Mouse (Mus musculus) forebrain, embryonic 16.5 days (tissue): Measurements from ENCODE around the gene Cbfa2t2. TPM values are rescaled to one million over a fixed set of nuclear protein-coding genes. Genes with fewer than 3 reads are reported as not detected.

Experiments used
- ATAC-seq: fragments of 200-750 bp; cut with Nextera tagmentation; 2 replicates; pipeline ENCODE4 v1.8.0; 2017; ENCODE audit warnings: mild to moderate bottlenecking, moderate library complexity
- H3K27ac ChIP-seq: fragments of 300-500 bp; sonication (generic); 2 replicates; pipeline ENCODE4 v1.5.1; 2014; ENCODE audit warnings: low read length, control low read depth
- H3K27me3 ChIP-seq: fragments of 300-500 bp; sonication (generic); replicated peaks from 2 replicates; pipeline ENCODE4 v1.6.1; 2014; ENCODE audit warnings: low read length; ENCODE audit not compliant: control insufficient read depth, insufficient read depth
- H3K36me3 ChIP-seq: fragments of 300-500 bp; sonication (generic); 2 replicates; pipeline ENCODE4 v1.6.1; 2014; ENCODE audit not compliant: control insufficient read depth, insufficient read depth
- H3K4me1 ChIP-seq: fragments of 300-500 bp; sonication (generic); replicated peaks from 2 replicates; pipeline ENCODE4 v1.6.1; 2014; ENCODE audit warnings: low read length; ENCODE audit not compliant: control insufficient read depth, insufficient read depth
- H3K4me2 ChIP-seq: fragments of 300-500 bp; sonication (generic); 2 replicates; pipeline ENCODE4 v1.6.1; 2014; ENCODE audit warnings: mild to moderate bottlenecking, low read length, control low read depth
- H3K4me3 ChIP-seq: fragments of 300-500 bp; sonication (generic); replicated peaks from 2 replicates; pipeline ENCODE4 v1.5.1; 2014; ENCODE audit warnings: mild to moderate bottlenecking, low read length, control low read depth
- H3K9ac ChIP-seq: fragments of 300-500 bp; sonication (generic); replicated peaks from 2 replicates; pipeline ENCODE4 v1.6.1; 2014; ENCODE audit warnings: low read depth, low read length, control low read depth
- H3K9me3 ChIP-seq: fragments of 300-500 bp; sonication (generic); 2 replicates; pipeline ENCODE4 v1.6.1; 2016; ENCODE audit warnings: low read length; ENCODE audit not compliant: control insufficient read depth
- WGBS: fragments of 180-500 bp; shearing (Covaris S2); extraction: QIAGEN DNeasy Blood & Tissue Kit; methylation state at CpG from one replicate; pipeline ENCODE4 v1.1.7; 2014; 5-methylcytosine and 5-hydroxymethylcytosine counted together
- polyA plus RNA-seq: library from polyadenylated mRNA; unstranded; fragments of >200 nt; fragmentation: Nextera tagmentation; extraction: Ambion mirVana; gene quantifications from 2 replicates; pipeline ENCODE4 v1.2.1, GENCODE M21; 2015

Gene Cbfa2t2
- polyA plus RNA-seq, 1 experiment from 2014 or later, result 73.3 TPM

- peaks cover 15% of the 10 kb centered on the region for H3K36me3 ChIP-seq
- 80% methylated on average over 4 of the region's 4 CpGs for WGBS
- no peak overlapping the region for H3K4me2 ChIP-seq
Measured at GRCm38 (mm10) chr2:154508450-154508849, 72.2 kb downstream of the Cbfa2t2 start.

GRCm38 (mm10) chr2:154510141-154510540, 73.9 kb downstream of the Cbfa2t2 start:
- Histone ChIP-seq H3K9ac (no peak overlapping the region), H3K9me3 (no peaks in the 10 kb centered on the region), H3K4me3 (no peak overlapping the region), H3K4me1 (peaks cover 16% of the 10 kb centered on the region), H3K4me2 (no peak overlapping the region), H3K36me3 (peaks cover 15% of the 10 kb centered on the region), H3K27ac (no peak overlapping the region), H3K27me3 (no peaks in the 10 kb centered on the region)
- WGBS, result 92% methylated on average over 3 of the region's 3 CpGs
- no peak for ATAC-seq

More at GRCm38 (mm10) chr2:154508450-154508849, 72.2 kb downstream of the Cbfa2t2 start:
- Histone ChIP-seq H3K4me3 (no peak overlapping the region), H3K27me3 (no peaks in the 10 kb centered on the region), H3K27ac (no peak overlapping the region; the same call in 1 of the 2 replicates), H3K9ac (no peak overlapping the region), H3K9me3 (no peaks in the 10 kb centered on the region), H3K4me1 (peaks cover 16% of the 10 kb centered on the region)
- no peak for ATAC-seq

DNA sequence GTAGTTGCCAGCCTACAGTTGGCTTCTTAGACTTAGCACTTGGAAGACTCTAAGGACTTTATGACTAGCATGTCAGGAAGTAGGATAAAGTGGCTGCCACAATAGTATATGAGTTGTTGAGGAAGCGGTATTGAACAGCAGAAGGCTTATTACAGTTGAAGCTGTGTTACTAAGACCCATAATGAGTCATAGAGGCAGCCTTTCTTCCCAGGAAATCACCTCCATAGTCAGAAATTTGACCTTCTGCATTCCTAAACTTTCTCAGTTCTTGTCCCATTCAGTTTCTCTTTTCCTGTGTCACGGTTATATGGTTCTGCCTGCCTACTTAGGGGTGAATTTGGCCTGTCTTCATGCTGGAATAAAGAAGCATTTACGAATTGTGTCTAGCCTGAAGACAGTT, 80.7 kb downstream of the Cbfa2t2 start:
- Histone ChIP-seq H3K4me1 (no peaks in the 10 kb centered on the region), H3K27ac (no peak overlapping the region), H3K27me3 (no peaks in the 10 kb centered on the region), H3K9ac (no peak overlapping the region), H3K9me3 (no peaks in the 10 kb centered on the region), H3K4me2 (no peak overlapping the region), H3K36me3 (peaks cover 6% of the 10 kb centered on the region), H3K4me3 (no peak overlapping the region)
- 94% methylated on average over 3 of the region's 3 CpGs for WGBS
- no peak for ATAC-seq

DNA sequence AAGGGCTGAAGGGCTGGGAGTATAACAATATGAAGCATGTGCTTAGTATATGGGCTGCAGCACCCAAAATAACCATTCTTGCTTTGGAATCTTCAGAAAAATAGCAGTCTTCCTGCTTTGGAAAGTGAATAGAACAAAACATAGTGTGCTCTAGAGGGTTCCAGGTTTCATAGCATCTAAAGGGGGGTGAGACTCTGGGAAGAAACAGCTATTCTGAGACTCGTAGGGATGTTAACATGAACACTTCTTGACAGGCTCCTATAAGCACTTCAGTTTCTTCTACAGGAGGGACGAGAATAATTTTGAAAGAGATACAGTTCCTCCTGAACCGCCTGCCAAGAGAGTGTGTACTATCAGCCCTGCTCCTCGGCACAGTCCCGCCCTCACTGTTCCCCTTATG, 81.1 kb downstream of the Cbfa2t2 start:
- H3K4me2 ChIP-seq, result no peak overlapping the region
- H3K9me3 ChIP-seq, result no peaks in the 10 kb centered on the region
- H3K4me3 ChIP-seq, result no peak overlapping the region
- 93% methylated on average over 5 of the region's 5 CpGs for WGBS
- H3K27me3 ChIP-seq, result no peaks in the 10 kb centered on the region
- ATAC-seq, result no peak
- no peaks in the 10 kb centered on the region for H3K4me1 ChIP-seq
- H3K36me3 ChIP-seq, result peaks cover 3% of the 10 kb centered on the region; the same call in 1 of the 2 replicates
- H3K27ac ChIP-seq, result no peak overlapping the region
- no peak overlapping the region for H3K9ac ChIP-seq

DNA sequence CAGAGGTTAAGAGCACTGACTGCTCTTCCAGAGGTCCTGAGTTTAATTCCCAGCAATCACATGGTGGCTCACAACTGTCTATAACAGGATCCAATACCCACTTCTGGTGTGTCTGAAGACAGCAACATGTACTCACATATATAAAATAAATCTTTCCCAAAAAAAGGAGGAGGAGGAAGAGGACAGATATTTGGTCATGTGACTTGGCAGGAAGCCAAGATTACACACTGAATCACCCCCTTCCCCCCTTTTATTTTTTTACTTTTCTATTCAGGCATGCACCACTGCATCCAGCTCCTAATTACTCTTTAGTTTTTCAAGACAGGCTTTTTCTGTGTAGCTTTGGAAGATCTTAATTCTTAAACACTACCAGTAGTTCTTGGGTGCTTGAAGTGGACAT, 85.2 kb downstream of the Cbfa2t2 start:
- H3K27me3 ChIP-seq, result no peaks in the 10 kb centered on the region
- no peak overlapping the region for H3K27ac ChIP-seq
- H3K9ac ChIP-seq, result no peak overlapping the region
- no peak overlapping the region for H3K4me2 ChIP-seq
- ATAC-seq, result no peak
- H3K9me3 ChIP-seq, result no peaks in the 10 kb centered on the region
- peaks cover 24% of the 10 kb centered on the region for H3K36me3 ChIP-seq
- no peak overlapping the region for H3K4me3 ChIP-seq
- peaks cover 3% of the 10 kb centered on the region; the same call in 1 of the 2 replicates for H3K4me1 ChIP-seq

GRCm38 (mm10) chr2:154522334-154522733, 86.1 kb downstream of the Cbfa2t2 start:
- ATAC-seq, result no peak
- peaks cover 24% of the 10 kb centered on the region for H3K36me3 ChIP-seq
- no peak overlapping the region for H3K4me2 ChIP-seq
- peaks cover 5% of the 10 kb centered on the region; the same call in 1 of the 2 replicates for H3K4me1 ChIP-seq
- H3K9me3 ChIP-seq, result no peaks in the 10 kb centered on the region
- H3K27me3 ChIP-seq, result no peaks in the 10 kb centered on the region
- no peak overlapping the region for H3K4me3 ChIP-seq
- no peak overlapping the region for H3K27ac ChIP-seq
- H3K9ac ChIP-seq, result no peak overlapping the region
- WGBS, result 96% methylated on average over 5 of the region's 5 CpGs

DNA sequence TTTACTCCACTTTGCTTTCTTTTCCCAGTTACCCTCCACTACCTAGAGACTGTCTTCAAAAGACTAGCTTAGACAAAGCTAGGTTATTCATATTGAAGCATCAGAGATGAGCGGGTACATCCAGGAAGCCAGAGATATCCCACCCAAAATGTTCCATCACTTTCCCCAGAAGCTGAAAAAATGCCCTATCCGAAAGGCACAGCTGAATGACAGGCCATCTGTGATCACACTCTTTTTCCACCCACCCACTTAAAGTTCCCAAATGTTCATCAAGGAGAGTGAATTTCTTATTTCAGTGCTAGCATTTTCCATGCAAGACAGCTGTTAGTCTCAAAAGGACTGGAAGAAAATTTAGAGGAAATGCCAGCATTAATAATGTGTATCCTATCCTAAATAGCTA, 89.0 kb downstream of the Cbfa2t2 start:
- H3K4me2 ChIP-seq, result no peak overlapping the region
- peaks cover 5% of the 10 kb centered on the region; the same call in 1 of the 2 replicates for H3K4me1 ChIP-seq
- H3K36me3 ChIP-seq, result peaks cover 21% of the 10 kb centered on the region
- H3K4me3 ChIP-seq, result no peak overlapping the region
- 0 out of 2 replicates have a peak, but pooled peaks have one; percentile 20 for ATAC-seq
- peak overlapping the region; percentile 75 for H3K27ac ChIP-seq
- no peaks in the 10 kb centered on the region for H3K27me3 ChIP-seq
- WGBS, result 55% methylated on average over 2 of the region's 2 CpGs
- H3K9me3 ChIP-seq, result no peaks in the 10 kb centered on the region
- no peak overlapping the region for H3K9ac ChIP-seq

GRCm38 (mm10) chr2:154526531-154526930, 90.2 kb downstream of the Cbfa2t2 start:
- no peak overlapping the region for H3K9ac ChIP-seq
- WGBS, result 42% methylated on average over 3 of the region's 3 CpGs
- H3K36me3 ChIP-seq, result peaks cover 28% of the 10 kb centered on the region
- H3K9me3 ChIP-seq, result no peaks in the 10 kb centered on the region
- no peak overlapping the region for H3K4me2 ChIP-seq
- ATAC-seq, result no peak
- peaks cover 5% of the 10 kb centered on the region; the same call in 1 of the 2 replicates for H3K4me1 ChIP-seq
- H3K4me3 ChIP-seq, result no peak overlapping the region
- H3K27ac ChIP-seq, result peak overlapping the region; percentile 20; the same call in 1 of the 2 replicates
- H3K27me3 ChIP-seq, result no peaks in the 10 kb centered on the region

DNA sequence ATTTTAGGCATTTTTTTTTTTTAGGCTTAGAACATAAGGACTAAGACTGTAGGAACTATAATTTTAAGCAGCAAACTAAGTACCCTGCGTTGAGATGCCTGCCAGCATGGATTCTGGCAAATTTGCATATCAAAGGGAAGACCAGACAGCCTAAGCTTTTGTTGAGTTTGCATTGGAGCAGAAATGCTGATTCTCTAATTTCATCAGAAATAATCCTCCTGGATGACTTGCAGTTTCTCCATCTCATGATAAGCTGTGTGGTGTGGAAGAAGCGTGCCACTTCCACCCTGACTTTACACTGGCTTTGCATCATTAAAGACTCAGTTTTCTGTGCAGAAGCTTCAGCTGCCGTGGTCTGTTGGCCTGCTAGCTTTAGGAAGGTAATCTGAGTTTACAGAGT, 96.6 kb downstream of the Cbfa2t2 start:
- Histone ChIP-seq H3K9me3 (no peaks in the 10 kb centered on the region), H3K27me3 (no peaks in the 10 kb centered on the region), H3K4me1 (peaks cover 13% of the 10 kb centered on the region), H3K4me3 (no peak overlapping the region), H3K27ac (peak overlapping the region; percentile 79), H3K9ac (no peak overlapping the region), H3K4me2 (no peak overlapping the region), H3K36me3 (peaks cover 19% of the 10 kb centered on the region)
- ATAC-seq, result peak; percentile 70
- 17% methylated on average over 3 of the region's 3 CpGs for WGBS

- WGBS, result 94% methylated on average over 12 of the region's 12 CpGs
Measured at GRCm38 (mm10) chr2:154534704-154535270, 98.5 kb downstream of the Cbfa2t2 start.

More at GRCm38 (mm10) chr2:154534704-154535270, 98.5 kb downstream of the Cbfa2t2 start:
- no peak overlapping the region for H3K9ac ChIP-seq
- H3K4me3 ChIP-seq, result no peak overlapping the region
- peaks cover 19% of the 10 kb centered on the region for H3K36me3 ChIP-seq
- ATAC-seq, result no peak
- H3K27me3 ChIP-seq, result no peaks in the 10 kb centered on the region
- H3K27ac ChIP-seq, result no peak overlapping the region
- H3K4me1 ChIP-seq, result peaks cover 27% of the 10 kb centered on the region
- no peak overlapping the region for H3K4me2 ChIP-seq
- H3K9me3 ChIP-seq, result no peaks in the 10 kb centered on the region
